Comparison of ENCODE assay signal across 10 mouse cellular contexts in the genomic region with DNA sequence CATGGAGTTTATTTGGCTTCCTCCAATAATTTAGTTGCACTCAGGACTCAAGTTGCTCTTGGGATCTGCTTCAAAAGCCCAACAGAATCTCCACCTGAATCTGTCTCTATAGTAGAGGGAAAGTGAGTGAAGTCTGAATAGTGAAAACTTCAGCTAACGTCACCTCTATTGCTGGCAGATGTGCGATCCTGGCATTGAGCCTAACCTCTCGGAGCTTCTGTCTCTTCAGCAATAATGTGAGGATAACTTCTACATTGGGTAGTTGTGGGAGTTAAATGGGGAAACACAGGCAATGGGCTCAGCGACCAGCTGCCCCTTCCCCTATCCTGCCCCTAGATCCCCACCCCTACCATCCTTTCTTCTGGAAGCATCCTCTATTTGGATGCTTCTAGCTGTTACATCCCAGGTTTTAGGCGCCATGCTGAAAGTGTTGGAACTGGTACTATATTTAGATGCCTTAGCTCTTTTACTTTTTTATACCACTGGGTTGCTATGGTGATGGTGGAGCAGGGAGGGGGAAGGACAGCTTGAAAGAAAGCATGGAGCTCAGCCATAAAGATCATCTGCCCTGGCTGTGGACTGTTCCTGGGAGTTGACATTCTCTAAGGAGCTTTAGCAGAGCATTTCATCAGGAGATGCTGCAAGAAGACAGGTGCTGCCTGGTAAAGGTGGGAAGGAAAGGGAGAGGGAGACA.
DNase-seq lines count a peak whose midpoint lies in the region; ATAC-seq lines count a peak whose summit lies in the region.
"Had no signal": no experiment of that assay in that cellular context is flagged by ENCODE, and none has a peak within 500 bp of the region (broad histone marks: within the 10 kb centered on the region; RNA-seq: fewer than 3 reads in every experiment).

No protein-coding gene starts in this region.

- peak; percentile 28 for DNase-seq in retina, postnatal 1 day
- no peak for DNase-seq in retina, embryonic 14.5 days (ENCODE audit: low spot score)
- DNase-seq in frontal cortex, postnatal 14 days (ENCODE audit: low spot score in 2 of 2), result peak; percentile 42 to 64
- DNase-seq in left cerebral cortex, postnatal 14 days (ENCODE audit: low spot score in 2 of 2), result peak; percentile 74 to 94
- no peak for DNase-seq in embryo, embryonic 9.5 days (ENCODE audit: extremely low spot score)
- DNase-seq: gastrocnemius, postnatal 25 days; kidney, postnatal 14 days; lung, postnatal 4 days had no signal

- no peak for ATAC-seq in granulocyte monocyte progenitor cell, adult 5-6 weeks (replicated peaks; ENCODE audit: poor library complexity, severe bottlenecking)
- no peak for ATAC-seq in inflammation-experienced regulatory T-cells, adult 6 months

- intact Hi-C loops in left cerebral cortex, postnatal 14 days (cut with DNase I), result loop anchor here (5.0 kb wide), 1 partner anchor 104 kb away; a partner anchor contains a TSS

Comparison
In these comparisons a context has a peak if more than half of its experiments do, and no peak if none do; other contexts are left out.
1. DNase-seq: peak in retina, postnatal 1 day (single experiment), frontal cortex, postnatal 14 days (2 of 2) and left cerebral cortex, postnatal 14 days (2 of 2); none in retina, embryonic 14.5 days (single experiment) and embryo, embryonic 9.5 days (single experiment).